Mouse (Mus musculus) frontal cortex, adult 2 months (tissue): ENCODE measurements around the gene Crybg1. TPM values are rescaled to one million over a fixed set of nuclear protein-coding genes. Genes with fewer than 3 reads are reported as not detected.

Source experiments
- DNase-seq, 2 experiments: peaks; one replicate each; pipeline ENCODE4 v3.0.0; 2022; ENCODE audit warnings: low spot score in 1 of 2; ENCODE audit errors: extremely low spot score in 1 of 2
- polyA plus RNA-seq: library from polyadenylated mRNA; depleted of rRNA; stranded (reverse); fragments of >200 nt; gene quantifications from 2 replicates; pipeline ENCODE4 v1.2.3, GENCODE M21; 2012

Crybg1 gene
- polyA plus RNA-seq, 1 experiment, result 2.5 TPM

DNA sequence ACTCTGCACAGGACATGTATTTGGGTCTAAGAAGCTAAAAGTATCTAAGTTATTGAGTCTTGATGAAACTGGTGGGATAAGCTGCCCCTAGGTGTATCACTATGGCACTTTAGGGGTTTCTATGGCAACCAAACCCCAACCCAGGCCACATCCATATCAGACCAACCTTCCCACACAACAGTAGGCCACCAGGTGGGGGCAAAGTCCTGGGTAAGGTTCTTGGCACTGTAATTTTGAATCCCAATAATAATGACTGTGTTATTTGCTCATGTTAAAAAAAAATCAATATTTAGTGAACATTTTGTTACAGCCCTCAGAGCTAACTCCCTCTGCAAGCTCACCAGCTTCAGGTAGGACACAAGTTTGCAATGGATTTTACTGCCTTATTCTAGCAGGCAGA, 38.2 kb downstream of the Crybg1 start:
- DNase-seq, result no peak

DNA sequence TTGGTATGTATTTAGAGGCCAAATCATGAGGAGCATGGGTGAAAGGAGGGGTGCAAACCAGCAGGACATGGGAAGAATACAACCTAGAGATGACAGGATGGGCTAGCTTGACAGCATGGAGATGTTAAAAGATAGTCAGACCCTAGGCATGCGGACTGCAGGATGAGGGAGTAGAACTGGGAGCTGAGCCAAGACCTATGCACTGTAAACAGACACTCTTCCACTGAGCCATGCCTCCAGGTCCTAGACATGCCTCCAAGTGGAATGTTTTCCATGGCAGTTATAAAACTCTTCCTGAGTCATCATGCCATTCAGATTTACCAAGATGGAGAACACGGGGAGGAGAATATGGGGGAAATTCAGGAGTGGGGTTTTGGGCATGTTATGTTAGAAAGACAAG, 53.9 kb downstream of the Crybg1 start:
- DNase-seq, result no peak

DNA sequence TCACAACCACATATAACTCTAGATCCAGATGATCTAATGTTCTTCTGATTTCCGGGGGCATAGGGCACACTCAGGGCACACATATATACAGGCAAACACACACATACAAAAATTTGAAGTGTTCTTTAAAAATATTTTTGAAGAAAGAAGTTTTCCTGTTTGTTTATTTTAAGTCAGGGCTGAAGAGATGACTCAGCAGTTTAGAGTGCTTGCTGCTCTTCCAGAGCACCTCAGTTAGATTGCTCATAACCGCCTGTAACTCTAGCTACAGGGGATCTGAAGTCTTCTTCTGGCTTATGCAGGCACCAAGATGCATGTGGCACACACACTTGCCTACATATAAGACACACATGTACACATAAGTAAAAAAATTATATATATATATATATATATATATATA, 56.9 kb downstream of the Crybg1 start:
- no peak for DNase-seq

DNA sequence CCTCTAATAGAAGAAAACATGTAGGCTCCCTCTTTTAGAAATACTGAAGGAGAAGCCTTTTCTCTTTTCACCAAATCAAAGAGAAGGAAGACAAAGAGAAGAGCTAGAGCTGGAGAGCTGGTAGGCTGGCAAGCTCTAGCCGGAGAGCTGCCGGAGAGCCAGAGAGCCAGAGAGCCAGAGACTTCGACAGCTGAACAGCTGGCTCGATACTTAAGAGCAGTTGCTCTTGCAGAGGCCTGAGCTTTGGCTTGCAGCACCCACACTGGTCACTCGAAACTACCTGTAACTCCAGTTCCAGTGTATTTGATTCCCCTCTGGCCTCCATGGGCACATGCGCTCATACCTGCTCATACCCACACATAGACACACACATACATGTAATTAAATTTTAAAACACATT, 68.3 kb downstream of the Crybg1 start:
- DNase-seq, result no peak

DNA sequence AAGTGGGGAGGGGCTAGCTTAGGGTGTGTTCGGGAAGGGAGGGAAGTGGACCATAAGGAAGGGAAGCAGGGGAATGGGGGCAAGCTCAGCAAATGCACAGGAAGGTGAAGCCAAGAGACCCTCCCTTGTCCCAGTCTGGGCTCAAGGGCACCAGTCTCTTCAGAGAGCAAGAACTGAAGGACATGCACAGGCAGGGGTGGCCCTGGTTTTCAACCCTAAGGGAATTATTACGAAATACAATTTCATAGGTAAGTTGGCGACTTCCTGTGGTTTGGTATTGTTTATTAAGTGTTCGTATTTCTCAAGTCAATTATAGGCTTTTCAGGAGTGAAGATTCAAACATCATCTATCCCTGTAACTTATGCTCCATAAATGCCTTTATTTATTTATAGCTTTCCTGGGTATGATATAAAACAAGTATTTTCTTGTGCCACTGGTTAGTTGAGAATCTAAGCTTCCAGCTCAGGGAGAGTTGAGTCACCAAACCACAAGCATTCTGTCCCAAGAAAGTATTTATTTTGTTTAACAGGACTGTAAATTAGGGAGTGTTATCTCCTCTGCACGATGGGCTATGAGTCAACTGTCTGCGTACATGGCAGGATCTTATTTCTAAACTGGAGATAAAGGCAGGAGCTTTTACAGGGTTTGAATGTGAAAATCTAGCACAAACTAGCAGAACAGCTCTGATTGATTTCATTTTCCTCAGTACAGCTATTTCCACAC, 69.7 kb downstream of the Crybg1 start:
- peak in 1 of 2 experiments; percentile 39 for DNase-seq

DNA sequence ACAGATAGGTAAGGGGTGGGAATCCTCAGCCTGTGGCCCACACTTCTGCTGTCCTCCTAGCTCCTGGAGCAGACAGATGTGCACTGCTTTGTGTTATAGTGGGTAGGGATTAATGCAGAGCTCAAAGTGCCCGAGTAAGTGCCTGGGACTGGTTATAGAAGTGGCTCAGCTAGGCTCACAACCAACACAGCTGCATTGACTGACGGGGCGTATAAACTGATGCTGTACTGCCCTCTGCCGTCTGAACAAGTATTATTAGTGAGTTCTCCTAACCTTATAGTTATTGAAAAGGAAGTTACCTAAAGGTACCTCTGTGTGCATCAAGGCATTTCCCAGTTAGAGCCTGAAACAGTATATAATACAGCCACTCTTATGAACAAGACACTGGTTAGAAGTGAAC, 77.6 kb downstream of the Crybg1 start:
- DNase-seq, result peak; percentile 12 to 82

DNA sequence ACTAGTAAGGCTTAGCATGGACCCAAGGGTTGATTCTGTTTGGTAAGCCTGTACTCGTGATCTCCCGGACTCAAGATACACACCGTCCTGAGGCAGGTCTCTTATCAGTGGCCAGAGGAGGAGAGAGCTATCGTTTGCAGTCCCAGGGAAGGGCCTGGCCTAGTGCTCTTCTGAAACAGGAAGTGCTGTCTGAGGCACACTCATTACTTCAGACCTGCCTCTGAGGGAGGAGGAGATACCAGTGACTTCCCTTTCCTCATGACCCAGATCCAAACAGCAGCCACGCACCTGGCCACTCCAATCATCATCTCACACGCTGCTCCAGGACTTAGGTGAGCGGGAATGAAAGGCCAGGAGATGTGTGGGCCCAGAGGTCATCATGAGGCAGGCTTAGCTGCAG, 79.5 kb downstream of the Crybg1 start:
- no peak for DNase-seq

DNA sequence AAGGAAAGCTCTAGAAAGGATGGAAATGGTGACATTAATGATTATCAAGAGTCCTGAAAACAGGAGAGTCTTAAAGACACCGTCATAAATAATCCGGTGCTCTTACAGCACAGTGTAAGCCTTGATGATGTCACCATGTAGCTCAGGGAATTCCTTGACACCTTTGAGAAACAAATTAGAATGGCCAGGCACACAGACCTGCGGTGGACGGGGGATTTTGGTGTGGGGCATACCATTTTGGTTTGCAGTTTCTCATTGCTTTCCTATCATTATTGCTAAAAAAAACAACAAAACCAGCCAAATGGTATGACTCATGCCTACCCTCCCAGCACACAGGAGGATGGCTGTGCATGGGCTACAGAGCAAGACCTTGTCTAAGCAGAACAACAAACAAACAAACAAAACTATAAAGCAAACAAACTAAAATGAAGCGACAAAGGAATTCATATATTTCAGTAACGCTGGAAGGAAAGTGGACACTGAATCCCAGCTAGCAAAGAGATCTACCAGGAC, 82.7 kb downstream of the Crybg1 start:
- no peak for DNase-seq

DNA sequence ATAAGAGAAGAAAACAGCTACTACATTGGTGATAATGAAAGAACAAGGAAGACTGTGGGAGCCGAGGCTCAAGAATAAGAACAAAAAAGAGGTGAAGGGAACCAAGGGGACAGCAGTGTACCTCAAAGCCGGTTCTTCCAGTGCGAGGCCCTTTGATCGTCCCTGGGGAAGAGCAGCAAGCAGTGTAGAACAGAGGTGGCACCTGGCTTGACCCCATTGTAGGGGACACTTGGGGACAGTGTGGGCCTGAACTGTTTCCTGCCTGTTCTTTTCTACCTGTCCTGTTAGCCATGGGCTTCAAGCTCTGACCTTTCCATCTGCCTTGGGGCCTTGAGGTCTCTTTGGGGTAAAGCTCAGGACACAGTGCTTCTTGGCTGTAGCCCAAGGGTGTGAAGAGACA, 85.7 kb downstream of the Crybg1 start:
- DNase-seq, result no peak

DNA sequence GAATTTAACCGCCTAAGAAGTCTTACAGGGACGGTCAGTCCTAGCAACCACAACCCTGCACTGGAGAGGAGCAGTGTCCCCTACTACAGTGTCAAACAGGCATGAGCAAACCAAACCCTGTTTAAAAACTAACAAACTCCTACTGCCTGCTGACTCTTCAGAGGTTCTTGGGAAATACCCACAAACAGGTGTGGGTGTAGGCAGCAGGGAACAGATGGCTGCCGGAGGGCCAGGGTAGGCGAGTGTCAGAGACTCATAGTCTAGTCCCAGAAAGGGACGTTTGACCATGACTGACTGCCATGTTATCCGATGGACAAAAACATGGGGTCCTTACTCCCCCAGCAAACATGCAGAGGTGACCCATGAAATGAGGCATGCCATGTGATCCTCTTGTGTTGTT, 97.7 kb downstream of the Crybg1 start:
- DNase-seq, result peak; percentile 4 to 44

DNA sequence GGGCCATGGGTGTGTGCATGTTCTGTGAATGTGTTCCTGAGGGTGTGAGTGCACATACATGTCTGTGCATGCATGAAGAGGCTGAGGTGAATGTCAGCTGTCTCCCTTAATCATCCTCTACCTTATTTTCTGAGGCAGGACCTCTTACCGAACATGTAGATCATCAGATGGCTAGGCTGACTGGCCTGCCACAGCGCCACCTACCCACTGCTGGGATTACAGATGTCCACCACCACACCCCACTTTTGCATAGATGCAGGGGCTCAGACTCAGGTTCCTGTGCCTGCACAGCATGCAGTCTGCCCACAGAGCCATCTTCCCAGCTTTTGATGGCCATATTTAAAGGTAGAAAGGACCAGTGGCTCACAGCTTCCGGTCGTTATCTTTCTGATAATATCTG, 103.9 kb downstream of the Crybg1 start:
- DNase-seq, result no peak

DNA sequence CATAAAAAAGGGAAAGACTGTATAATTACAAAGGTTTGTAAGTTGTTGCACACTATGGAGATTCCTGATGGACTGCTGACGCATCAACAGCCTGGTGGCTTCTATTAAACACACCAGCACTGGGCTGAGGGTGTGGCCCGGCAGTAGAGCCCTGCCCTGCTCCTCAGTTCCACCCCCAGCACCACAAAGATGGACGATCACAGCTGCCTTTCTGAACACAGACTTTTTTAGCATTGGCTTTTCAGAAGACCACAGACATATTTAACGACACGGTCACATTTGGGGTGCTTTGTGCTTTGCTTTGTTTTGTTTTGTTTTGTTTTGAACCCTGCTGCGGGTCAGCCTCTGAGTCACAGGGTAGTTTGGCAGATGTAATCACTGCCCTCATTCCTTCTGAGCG, 105.0 kb downstream of the Crybg1 start:
- no peak for DNase-seq

DNA sequence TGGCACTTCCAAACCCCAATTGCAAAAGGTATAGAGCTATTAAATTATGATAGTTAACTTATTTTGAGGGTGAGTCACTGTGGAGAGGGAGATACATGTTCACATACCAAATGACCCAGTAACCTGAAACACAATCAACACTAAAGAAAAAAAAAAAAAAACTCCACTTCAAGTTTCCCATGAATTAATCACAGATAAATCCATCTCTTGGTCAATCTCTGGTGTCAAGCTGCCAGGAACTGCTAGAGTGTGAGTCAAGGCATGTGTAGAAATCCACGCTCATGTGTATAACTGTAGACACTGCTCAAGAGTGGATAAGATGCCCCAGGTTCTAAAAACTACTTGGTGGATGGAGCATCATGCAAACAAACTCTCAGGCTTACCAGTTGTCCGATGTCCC, 109.5 kb downstream of the Crybg1 start:
- DNase-seq, result no peak

DNA sequence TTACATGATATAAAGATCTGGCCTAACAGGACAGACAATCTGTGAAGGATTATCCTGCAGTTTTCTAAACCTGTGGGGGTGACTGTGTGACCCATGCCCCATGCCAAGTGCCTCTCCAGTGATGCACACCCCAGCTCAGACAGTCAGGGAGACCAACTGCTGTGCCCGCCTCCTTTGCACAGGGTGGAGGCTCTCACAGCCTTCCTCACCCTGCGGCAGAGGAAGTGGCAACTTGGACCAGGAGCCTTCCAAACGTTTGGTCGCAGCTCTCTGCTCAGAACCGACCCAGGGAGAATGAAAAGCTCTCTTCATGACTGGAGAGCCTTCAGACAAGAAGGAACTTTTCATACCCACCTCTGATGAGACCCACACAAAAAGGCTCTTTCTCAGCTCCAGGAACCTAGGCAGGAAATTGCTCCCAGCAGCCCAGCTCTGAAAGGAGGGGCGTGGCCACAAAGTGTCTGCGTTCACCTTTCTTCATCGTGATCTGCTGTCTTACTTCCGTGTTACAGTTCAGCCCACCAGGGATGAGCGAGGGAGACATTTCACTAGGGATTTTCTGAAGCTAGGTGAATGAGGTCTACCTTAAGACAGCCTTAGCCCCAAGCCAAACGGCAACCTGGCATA, 110.6 kb downstream of the Crybg1 start:
- DNase-seq, result no peak

DNA sequence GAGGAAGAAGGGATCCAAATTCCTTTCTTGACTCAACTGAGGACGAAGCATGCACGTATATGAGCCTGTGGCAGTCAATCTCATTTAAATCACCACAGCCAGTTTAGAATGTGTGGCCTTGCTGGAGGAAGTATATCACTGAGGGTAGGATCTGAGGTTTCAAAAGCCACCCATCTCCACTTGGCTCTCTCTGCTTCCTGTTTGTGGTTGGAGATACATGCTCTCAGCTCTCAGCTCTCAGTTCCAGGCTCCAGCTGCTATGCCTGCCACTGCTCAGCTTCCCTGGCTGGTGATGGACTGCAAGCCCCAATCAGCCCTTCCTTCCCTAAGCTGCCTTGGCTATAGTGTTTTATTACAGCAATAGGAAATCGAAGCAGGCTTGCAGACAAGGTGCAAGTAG, 119.1 kb downstream of the Crybg1 start:
- DNase-seq, result no peak

DNA sequence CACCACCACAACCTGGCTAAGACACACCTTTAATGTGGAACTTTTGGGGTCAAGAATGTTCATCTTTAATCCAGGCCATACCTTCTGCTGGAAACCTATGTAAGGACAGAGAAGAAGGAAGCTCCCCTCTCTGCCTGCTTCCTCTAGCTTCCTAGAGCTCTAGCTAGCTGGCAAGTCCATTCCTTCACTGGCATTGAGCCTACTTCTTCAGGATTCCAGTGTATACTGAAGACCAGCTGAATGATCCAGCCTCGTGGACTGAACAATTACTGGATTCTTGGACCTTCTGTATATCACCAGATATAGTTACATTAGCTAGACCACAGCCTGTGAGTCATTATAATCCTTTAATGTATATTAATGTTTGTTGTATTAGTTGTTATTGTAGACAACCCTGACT, 121.4 kb downstream of the Crybg1 start:
- DNase-seq, result no peak

DNA sequence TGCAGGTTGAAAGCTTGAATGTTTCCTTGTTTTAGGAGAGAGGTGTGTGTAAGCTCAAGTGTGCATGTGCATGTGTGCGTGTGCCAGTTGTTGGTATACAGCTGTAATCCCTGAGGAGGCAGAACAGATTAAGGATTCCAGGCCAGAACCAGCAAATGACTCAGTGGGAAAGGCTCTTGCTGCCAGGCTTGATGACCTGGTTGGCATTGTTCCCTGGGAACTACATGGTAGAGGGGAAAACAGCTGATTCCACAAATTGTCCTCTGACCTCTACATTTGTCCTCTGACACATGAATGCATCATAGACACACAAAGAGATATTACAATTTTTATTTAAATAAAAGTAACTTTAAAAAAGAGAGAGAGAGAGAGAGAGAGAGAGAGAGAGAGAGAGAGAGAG, 122.5 kb downstream of the Crybg1 start:
- no peak for DNase-seq

DNA sequence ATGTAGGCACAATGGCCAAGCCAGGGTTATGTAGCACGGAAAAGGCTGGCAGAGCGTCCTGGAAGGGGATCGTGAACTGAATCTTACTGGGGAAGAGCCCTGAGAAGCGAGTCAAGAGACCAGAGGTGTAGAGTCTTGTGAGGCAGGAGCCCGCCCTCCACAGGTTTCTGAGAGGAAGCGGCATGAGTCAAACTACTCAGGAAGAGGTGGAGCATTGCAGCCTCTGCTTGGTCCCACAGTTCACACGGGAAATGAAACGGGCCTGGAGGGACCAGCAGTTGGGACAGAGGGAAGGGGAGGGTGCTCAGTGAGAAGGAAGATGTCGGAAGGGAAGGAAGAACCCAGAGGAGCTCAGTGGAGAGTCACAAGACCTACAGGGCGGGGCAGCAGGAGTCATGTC, 123.9 kb downstream of the Crybg1 start:
- no peak for DNase-seq

DNA sequence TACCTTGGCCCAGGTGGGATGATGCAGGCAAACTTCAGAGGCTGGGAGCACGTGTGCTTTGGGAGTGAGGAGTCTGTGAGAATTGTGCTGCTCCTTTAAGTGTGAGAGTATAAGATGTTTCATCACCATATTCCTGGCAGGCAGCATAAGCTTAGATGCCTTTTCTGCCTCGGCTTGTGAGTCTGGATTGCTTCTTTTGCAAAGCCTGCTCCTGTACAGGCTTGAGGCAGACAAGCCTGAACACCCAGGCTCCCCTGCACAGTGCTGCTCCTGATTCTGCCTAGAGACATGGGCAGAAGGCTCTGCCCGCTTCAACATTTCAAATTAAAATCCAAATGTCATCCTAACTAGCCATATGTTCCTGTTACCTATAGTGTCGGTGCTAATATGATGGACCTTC, 128.5 kb downstream of the Crybg1 start:
- no peak for DNase-seq

DNA sequence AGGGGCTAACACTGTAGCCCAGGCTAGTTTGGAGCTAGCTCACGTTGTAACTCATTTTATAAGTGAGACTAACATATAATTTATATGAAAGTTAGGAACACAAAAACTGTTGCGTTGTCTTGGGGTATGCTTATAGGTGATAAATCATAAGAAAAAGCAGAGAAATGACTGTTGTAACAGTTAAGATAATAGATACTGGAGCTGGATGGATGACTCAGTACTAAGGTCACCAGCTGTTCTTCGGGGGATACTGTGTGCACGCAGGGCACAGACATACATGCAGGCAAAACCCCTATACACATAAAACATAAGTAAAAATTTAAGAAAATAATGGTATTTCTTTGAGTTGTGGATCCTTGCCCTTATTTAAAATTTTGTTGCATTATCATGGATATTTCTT, 130.1 kb downstream of the Crybg1 start:
- no peak for DNase-seq

DNA sequence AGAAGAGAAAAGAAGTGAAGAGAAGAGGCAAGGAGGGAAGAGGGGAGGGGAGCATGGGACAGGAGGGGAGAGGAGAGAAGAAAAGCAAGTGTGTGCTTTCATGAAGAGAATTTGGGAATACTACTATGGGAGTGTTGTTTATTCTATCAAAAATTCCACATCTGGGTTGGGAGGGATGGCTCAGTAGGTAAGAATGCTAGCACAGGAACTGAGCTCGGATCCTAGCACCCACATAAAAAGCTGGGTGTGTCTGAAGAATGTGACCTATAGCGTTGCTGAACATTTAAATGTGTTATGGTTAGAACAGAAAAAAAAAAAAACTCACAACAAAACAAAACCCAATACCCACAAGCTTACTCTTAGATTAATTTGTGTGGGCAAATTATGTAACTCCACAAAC, 133.0 kb downstream of the Crybg1 start:
- DNase-seq, result no peak

DNA sequence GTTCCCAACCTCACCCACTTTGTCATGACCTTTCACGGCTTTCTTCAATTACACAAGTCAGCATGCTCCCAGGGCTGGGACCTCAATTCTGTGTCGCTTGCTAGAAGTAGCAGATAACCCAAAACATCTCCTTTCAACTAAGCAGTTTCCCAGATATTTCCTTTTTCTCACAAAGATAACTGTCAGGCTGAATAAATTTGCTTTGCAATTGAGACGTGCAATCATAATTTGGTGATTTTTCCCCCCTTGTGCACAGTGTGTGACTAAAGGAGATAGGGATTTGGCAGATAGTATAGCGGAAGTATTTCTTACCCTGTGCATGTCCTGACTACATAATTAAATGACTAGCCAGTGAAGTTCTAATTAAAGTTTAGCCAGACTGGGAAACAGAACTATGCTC, 134.8 kb downstream of the Crybg1 start:
- DNase-seq, result no peak
